Mouse (Mus musculus) heart, postnatal 0 days (tissue): ENCODE measurements around the gene Upp2. TPM values are rescaled to one million over a fixed set of nuclear protein-coding genes. Genes with fewer than 3 reads are reported as not detected.

Source experiments
- ATAC-seq: fragments of 200-750 bp; cut with Nextera tagmentation; 2 replicates; pipeline ENCODE4 v1.8.0; 2017; ENCODE audit warnings: low read depth, moderate number of reproducible peaks, moderate library complexity; ENCODE audit not compliant: insufficient read depth
- DNase-seq: peaks from one replicate; pipeline ENCODE4 v3.0.0-alpha.2; 2016; ENCODE audit warnings: low spot score
- H3K27ac ChIP-seq: fragments of 300-500 bp; sonication (generic); 2 replicates; pipeline ENCODE4 v1.5.1; 2014; ENCODE audit warnings: low read depth, mild to moderate bottlenecking
- H3K27me3 ChIP-seq: fragments of 300-500 bp; sonication (generic); 2 replicates; pipeline ENCODE4 v1.6.1; 2014; ENCODE audit warnings: low read length, mixed read lengths; ENCODE audit not compliant: control insufficient read depth, insufficient read depth
- H3K36me3 ChIP-seq: fragments of 300-500 bp; sonication (generic); replicated peaks from 2 replicates; pipeline ENCODE4 v1.6.1; 2014; ENCODE audit warnings: low read length, mixed read lengths; ENCODE audit not compliant: control insufficient read depth, insufficient read depth
- H3K4me1 ChIP-seq: fragments of 300-500 bp; sonication (generic); 2 replicates; pipeline ENCODE4 v1.6.1; 2014; ENCODE audit warnings: antibody characterized with exemption; ENCODE audit not compliant: control insufficient read depth, insufficient read depth
- H3K4me2 ChIP-seq: fragments of 300-500 bp; sonication (generic); 2 replicates; pipeline ENCODE4 v1.6.1; 2014; ENCODE audit warnings: low read depth, mild to moderate bottlenecking, low read length, moderate library complexity
- H3K4me3 ChIP-seq: fragments of 300-500 bp; sonication (generic); 2 replicates; pipeline ENCODE4 v1.5.1; 2014; ENCODE audit warnings: low read depth, low read length
- H3K9ac ChIP-seq: fragments of 300-500 bp; sonication (generic); replicated peaks from 2 replicates; pipeline ENCODE4 v1.6.1; 2014; ENCODE audit warnings: low read depth, low read length, mixed read lengths
- H3K9me3 ChIP-seq: fragments of 300-500 bp; sonication (generic); replicated peaks from 2 replicates; pipeline ENCODE4 v1.6.1; 2016; ENCODE audit warnings: low read length; ENCODE audit not compliant: control insufficient read depth
- CTCF ChIP-seq: IDR thresholded peaks from 2 replicates; pipeline ENCODE4 v1.5.1; 2016; ENCODE audit warnings: antibody characterized with exemption, control low read depth, low read depth
- EP300 ChIP-seq: IDR thresholded peaks from 2 replicates; pipeline ENCODE4 v1.6.1; 2016; ENCODE audit warnings: antibody characterized with exemption, low read depth
- WGBS: fragments of 180-500 bp; shearing (Covaris S2); extraction: QIAGEN DNeasy Blood & Tissue Kit; methylation state at CpG from one replicate; pipeline ENCODE4 v1.1.7; 2014; 5-methylcytosine and 5-hydroxymethylcytosine counted together
- polyA plus RNA-seq: library from polyadenylated mRNA; unstranded; fragments of >200 nt; fragmentation: Nextera tagmentation; extraction: Ambion mirVana; gene quantifications from 2 replicates; pipeline ENCODE4 v1.2.1, GENCODE M21; 2015
- total RNA-seq: library from RNA; depleted of rRNA; stranded (reverse); fragments of >200 nt; gene quantifications from 2 replicates; pipeline ENCODE4 v1.2.3, GENCODE M21; 2014; ENCODE audit warnings: low replicate concordance

Upp2 gene
- total and polyA plus RNA-seq, 2 experiments from 2014 or later = 0.92 to 4.3 TPM

DNA sequence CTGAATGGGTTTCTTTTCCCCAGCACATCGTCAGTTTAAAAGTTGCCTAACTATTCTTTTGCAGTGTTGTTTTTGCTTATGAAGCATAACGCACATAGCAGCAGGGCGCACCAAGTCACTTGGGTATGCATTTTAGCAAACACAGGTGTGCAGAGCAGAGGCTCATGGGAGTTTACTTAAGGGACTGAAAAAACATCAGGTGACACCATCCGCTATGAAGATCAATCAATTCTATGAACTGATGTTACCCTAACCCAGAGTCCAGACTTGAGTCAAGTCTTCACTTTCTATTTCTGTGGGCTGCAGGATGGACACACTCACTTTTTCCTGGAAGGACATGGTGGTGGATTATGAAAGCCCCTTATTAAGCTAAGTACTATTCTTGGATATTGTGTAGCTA lies 174.9 kb downstream of the Upp2 start:
- DNase-seq (no peak), ATAC-seq (no peak)
- Histone ChIP-seq H3K4me2 (no peak overlapping the region), H3K27me3 (no peaks in the 10 kb centered on the region), H3K27ac (no peak overlapping the region), H3K9ac (no peak overlapping the region), H3K9me3 (no peaks in the 10 kb centered on the region), H3K4me3 (no peak overlapping the region), H3K4me1 (no peaks in the 10 kb centered on the region), H3K36me3 (no peaks in the 10 kb centered on the region)
- WGBS = 91% methylated on average over 4 of the region's 4 CpGs
- TF ChIP-seq EP300 (no peak), CTCF (no peak)

DNA sequence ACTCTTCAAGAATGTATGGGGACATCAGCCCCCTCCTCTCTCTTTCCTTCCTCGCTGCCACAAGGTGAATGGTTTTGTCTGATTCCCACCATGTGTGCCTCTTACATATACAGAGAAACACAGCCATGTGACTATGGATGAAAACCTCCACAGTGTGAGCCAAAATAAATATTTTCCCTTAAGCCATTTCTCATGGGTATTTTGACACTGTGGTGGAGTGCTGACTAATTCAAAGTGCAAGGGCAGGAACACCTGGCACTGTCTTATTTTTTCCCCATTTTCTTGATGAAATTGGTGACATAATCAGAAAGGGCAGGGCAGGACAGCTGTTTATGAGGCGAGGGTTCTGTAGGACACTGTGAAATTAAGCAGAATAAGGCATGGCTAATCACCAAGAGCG lies 176.3 kb downstream of the Upp2 start:
- H3K4me3 ChIP-seq = no peak overlapping the region
- H3K27me3 ChIP-seq = no peaks in the 10 kb centered on the region
- ATAC-seq = no peak
- no peaks in the 10 kb centered on the region for H3K9me3 ChIP-seq
- no peak overlapping the region for H3K27ac ChIP-seq
- TF ChIP-seq CTCF (no peak), EP300 (no peak)
- H3K4me1 ChIP-seq = no peaks in the 10 kb centered on the region
- no peaks in the 10 kb centered on the region for H3K36me3 ChIP-seq
- WGBS = 59% methylated on average over 3 of the region's 3 CpGs
- DNase-seq = no peak
- no peak overlapping the region for H3K9ac ChIP-seq
- H3K4me2 ChIP-seq = no peak overlapping the region

DNA sequence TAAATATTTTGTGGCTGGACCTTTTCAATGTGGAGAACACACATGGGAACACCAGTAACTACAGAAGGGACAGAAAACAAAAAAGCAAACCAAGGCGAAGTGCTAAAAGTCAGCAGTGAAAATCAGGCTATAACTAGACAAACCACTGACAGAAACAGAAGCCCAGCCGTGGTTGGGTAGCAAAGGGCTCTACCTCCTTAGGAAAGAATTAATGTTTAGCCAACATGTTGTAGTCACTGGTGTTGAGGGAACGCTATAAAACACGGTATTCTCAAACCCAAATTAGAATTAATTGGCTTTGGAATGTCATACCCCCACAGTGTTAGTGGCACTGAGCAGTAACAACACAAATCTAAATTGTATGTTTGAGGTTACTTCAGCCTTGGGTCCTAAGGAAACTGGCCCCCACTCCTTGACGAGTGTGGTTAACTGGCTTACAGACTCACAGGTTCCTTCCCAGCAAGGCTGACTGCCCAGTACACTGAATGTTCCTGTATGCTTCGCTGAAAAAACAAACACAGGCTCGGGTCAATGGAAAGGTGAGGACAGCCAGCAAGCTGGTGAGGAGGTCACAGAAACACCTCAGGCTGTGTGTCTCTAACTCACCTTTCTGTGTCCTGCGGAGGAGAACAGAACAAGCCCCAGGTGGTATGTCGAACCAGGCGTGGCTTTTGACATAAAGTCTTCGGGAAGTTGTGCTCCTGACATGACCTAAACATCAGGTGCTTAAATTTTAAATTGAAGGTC lies 180.6 kb downstream of the Upp2 start:
- Histone ChIP-seq H3K36me3 (no peaks in the 10 kb centered on the region), H3K4me2 (no peak overlapping the region), H3K27ac (no peak overlapping the region), H3K9ac (no peak overlapping the region), H3K27me3 (no peaks in the 10 kb centered on the region), H3K4me1 (no peaks in the 10 kb centered on the region), H3K9me3 (no peaks in the 10 kb centered on the region), H3K4me3 (no peak overlapping the region)
- no peak for DNase-seq
- TF ChIP-seq EP300 (no peak), CTCF (no peak)
- 77% methylated on average over 11 of the region's 11 CpGs for WGBS
- no peak for ATAC-seq

DNA sequence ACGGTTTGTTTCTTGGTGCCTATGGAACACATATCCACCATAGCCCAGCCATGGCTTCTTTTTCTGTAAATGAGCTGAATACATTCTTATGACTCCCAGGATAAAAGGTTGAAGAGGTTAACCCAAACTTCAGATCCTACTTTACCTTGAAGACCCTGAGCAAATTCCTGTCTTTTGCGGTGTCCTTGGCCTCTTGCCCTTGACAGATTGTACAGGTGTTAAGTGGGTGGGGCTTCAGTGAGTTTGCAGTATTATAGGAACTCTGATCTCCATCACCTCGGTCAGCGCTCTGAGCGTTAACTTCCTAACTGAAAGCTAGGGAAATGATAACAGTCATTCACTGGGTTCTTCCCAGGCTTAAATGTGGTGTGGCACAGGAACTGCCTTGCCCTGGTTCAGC lies 181.2 kb downstream of the Upp2 start:
- 70% methylated on average over 5 of the region's 5 CpGs for WGBS
- ATAC-seq (no peak), DNase-seq (no peak)
- TF ChIP-seq EP300 (no peak), CTCF (no peak)
- Histone ChIP-seq H3K4me2 (no peak overlapping the region), H3K27me3 (no peaks in the 10 kb centered on the region), H3K36me3 (no peaks in the 10 kb centered on the region), H3K9me3 (no peaks in the 10 kb centered on the region), H3K27ac (no peak overlapping the region), H3K4me3 (no peak overlapping the region), H3K9ac (no peak overlapping the region), H3K4me1 (no peaks in the 10 kb centered on the region)

DNA sequence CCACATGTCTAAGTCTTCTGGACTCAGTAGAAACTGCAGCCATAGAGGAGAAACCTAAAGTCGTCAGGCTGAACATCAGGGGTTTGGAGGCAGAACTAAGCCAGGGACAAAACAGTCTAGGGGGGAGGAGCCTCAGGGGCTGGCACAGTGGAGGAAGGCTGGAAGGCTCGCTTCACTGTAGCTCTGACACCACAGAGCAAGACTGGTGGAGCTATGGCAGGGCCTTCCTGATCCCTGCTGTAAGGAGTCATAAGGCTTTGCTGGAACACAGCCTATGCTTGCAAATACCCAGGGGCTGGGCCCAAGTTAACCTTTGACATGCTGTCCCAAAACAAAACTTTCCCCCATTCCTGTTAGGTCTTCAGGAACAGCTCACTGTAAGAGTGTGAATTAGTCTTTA lies 185.8 kb downstream of the Upp2 start:
- no peaks in the 10 kb centered on the region for H3K27me3 ChIP-seq
- no peak overlapping the region for H3K27ac ChIP-seq
- no peaks in the 10 kb centered on the region for H3K4me1 ChIP-seq
- no peak overlapping the region for H3K4me3 ChIP-seq
- TF ChIP-seq CTCF (no peak), EP300 (no peak)
- ATAC-seq = no peak
- H3K36me3 ChIP-seq = no peaks in the 10 kb centered on the region
- H3K9me3 ChIP-seq = no peaks in the 10 kb centered on the region
- no peak for DNase-seq
- H3K4me2 ChIP-seq = no peak overlapping the region
- WGBS = 32% methylated on average over 2 of the region's 2 CpGs
- H3K9ac ChIP-seq = no peak overlapping the region

DNA sequence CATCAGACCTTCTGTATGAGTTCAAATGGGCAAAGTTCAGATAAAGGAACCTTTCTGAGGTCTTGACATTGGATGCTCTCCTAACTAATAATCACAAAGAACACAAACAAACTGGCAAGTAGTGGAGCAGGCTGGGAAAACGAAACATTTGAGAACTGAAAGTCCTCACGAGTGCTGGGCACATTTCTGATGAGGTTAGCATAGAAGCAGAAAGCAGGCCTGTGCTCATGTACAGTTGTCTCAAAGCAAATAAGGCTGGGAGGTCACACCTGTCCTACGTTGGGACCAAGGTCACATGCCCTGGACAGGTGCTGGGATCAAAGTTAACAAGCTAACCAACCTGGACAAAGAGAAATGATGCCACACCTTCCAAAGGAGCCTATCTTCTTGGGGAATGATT lies 187.6 kb downstream of the Upp2 start:
- no peak for TF ChIP-seq EP300
- TF ChIP-seq CTCF = no peak
- DNase-seq (no peak), ATAC-seq (no peak)
- H3K4me3 ChIP-seq = no peak overlapping the region
- H3K27ac ChIP-seq = no peak overlapping the region
- no peaks in the 10 kb centered on the region for H3K36me3 ChIP-seq
- H3K4me2 ChIP-seq = no peak overlapping the region
- no peaks in the 10 kb centered on the region for H3K4me1 ChIP-seq
- H3K9me3 ChIP-seq = no peaks in the 10 kb centered on the region
- H3K9ac ChIP-seq = no peak overlapping the region
- no peaks in the 10 kb centered on the region for H3K27me3 ChIP-seq
- 75% methylated on average over 3 of the region's 3 CpGs for WGBS
